Mouse (Mus musculus): Measurements from ENCODE around the gene Cdk5r1. TPM values are rescaled to one million over a fixed set of nuclear protein-coding genes. Genes with fewer than 3 reads are reported as not detected.

Gene Cdk5r1
- polyA plus RNA-seq, 1 experiment = not detected

DNA sequence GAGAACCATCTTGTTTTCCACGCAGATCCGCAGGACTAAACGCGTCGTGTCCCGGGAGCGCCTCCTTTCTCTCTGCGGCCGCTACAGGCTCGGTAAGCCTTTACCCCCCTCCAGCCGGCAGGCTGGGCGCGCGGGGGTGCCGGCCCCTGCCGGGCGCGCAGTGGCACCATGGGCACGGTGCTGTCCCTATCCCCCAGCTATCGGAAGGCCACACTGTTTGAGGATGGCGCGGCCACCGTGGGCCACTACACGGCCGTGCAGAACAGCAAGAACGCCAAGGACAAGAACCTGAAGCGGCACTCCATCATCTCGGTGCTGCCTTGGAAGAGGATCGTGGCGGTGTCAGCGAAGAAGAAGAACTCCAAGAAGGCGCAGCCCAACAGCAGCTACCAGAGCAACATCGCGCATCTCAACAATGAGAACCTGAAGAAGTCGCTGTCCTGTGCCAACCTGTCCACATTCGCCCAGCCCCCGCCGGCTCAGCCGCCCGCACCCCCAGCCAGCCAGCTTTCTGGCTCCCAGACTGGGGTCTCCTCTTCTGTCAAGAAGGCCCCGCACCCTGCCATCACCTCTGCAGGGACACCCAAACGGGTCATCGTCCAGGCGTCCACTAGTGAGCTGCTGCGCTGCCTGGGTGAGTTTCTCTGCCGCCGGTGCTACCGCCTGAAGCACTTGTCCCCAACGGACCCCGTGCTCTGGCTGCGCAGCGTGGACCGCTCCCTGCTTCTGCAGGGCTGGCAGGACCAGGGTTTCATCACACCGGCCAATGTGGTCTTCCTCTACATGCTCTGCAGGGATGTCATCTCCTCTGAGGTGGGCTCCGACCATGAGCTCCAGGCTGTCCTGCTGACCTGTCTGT, 747 bp downstream of the Cdk5r1 start:
- H3K4me1 ChIP-seq (ENCODE audit: control insufficient read depth, insufficient read depth, insufficient read length, low read length) = peaks cover 4% of the 10 kb centered on the region
- peak overlapping the region; percentile 66 for H3K4me3 ChIP-seq (ENCODE audit: insufficient read depth, low read depth, low read length)
- no peak overlapping the region for H3K27ac ChIP-seq (replicated peaks; ENCODE audit: low read depth, low read length)

DNA sequence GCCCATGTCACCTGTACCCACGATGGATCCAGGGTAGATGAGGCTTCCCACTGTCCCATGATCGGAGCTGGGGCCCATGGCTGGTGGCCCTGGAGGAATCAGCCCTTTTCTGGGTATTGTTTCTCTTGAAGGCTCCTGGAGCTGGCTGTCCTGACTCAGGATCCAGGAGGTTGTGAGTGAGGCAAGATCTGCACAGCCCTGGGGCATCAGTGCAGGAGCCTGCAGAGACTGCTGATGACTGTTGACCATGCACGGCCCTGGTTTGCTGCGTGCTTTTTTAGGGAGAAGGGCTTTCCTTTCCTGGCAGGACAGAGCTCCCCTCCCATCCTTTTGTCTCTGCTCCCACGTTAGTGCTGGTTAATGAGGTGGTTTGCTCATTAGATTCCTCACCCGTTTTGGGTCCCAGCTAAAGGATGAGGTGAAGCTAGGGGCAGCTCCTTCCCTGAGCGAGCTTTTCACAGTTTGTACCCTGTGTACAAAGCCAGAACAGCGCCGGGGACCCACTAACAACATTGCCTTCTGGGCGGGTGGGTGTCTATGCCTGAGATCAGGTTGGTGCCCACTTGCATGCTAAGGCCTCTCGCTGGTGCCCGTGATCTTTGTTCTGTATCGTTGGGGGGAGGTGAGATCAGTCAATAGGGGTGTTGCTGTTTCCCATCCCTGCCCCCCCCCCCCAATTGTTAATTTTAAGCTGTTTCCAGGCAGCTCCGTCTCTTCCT, 2.0 kb downstream of the Cdk5r1 start:
- H3K27ac ChIP-seq (replicated peaks; ENCODE audit: low read depth, low read length) = no peak overlapping the region
- H3K4me1 ChIP-seq (ENCODE audit: control insufficient read depth, insufficient read depth, insufficient read length, low read length) = peaks cover 4% of the 10 kb centered on the region
- H3K4me3 ChIP-seq (ENCODE audit: insufficient read depth, low read depth, low read length) = no peak overlapping the region

DNA sequence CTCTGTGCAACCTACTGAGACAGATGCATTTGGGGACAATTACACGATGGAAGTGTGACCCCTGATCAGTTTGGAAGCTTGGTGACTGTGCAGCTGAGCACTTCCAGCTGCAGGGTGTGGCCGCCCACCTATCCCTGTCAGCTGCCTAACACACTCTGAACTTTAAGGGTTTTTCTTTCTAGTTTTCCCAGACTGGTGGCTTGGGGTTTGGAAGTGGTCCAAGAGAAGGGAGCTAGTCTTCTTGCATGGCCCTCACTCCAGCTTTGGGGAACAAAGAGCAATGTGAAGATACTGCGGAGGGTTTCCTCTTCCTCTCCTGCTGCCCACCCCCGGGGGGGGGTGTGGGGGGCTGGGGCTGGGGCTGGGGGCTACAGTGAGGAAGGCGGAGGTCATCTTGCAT, 2.6 kb downstream of the Cdk5r1 start:
- Histone ChIP-seq H3K4me1 (ENCODE audit: control insufficient read depth, insufficient read depth, insufficient read length, low read length) (peaks cover 4% of the 10 kb centered on the region), H3K27ac (replicated peaks; ENCODE audit: low read depth, low read length) (no peak overlapping the region), H3K4me3 (ENCODE audit: insufficient read depth, low read depth, low read length) (no peak overlapping the region)

DNA sequence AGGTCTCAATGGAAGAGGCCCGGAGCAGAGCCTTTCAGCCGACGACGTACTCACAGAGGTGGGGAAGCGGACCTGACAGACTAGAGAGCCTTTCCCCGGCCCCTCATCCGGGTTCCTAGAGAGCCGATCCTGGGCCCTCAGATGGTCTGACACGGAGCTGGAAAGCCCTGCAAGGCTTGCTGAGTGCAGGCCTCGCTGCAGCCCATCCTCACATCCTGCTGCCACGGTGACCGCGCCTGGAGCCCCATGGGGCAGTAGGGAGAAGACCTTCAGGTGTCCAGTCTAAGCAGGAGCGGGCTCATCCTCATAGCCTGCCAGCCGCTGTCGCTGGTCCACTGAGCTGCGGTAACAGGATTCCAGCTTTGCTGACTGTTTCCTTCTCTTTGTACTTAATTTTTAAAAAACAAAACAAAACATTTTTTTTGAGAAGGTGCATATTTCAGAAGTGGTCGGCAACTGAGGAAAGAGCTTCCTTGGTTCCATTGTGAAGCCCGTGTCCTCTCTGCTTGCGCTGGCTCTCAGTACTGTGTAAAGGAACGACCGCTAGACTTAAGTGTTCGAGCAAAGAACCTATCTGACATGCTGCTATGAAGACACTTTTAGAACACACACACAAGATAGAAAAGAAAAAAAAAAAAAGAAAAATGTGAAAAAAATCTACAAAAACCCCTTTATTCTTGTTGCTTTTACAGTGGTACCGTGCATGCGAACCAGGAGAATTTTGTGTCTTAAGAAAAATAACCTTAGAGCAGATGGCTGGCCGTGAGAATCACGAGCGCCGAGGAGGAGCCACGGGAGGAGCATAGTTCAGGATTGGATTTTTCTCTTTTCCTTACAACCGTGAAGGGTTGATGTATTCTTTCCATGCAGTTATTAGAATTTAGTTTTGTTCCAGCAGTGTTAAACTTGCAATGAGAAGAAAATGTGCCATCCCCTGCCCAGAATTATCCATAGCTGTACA, 3.4 kb downstream of the Cdk5r1 start:
- peaks cover 4% of the 10 kb centered on the region for H3K4me1 ChIP-seq (ENCODE audit: control insufficient read depth, insufficient read depth, insufficient read length, low read length)
- H3K27ac ChIP-seq (replicated peaks; ENCODE audit: low read depth, low read length) = no peak overlapping the region
- no peak overlapping the region for H3K4me3 ChIP-seq (ENCODE audit: insufficient read depth, low read depth, low read length)

DNA sequence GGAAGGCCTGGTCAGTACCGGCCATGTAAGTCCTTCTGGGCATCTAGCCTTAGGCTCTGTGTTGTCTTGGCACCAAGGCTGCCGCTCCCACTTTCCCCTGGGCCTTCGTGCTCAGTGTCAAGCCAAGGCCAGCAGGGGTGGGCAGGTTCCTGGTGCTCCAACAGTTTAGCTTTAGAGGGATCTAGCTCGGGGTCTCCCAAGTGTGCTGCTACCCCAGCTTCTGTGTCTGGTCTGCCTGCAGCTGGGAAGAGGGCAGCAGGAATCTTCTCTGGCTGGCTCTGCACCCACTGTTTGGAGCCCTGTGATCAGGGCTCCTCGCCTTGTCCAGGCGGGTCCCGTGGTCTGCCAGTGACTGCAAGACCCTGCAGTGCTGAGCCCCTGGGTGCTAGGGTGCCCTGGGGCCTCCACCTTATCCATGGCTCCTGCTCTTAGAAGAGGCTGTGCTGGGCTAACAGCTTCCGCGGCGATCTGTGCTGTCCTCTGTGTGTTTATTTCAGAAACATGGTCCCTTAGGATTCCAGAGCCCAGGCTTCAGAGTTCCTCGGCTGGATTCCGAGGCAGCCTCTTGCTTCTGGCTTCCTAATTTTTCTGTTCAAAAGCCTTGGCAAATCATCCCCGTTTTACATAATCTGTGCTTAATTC, 4.7 kb downstream of the Cdk5r1 start:
- Histone ChIP-seq H3K27ac (replicated peaks; ENCODE audit: low read depth, low read length) (no peak overlapping the region), H3K4me1 (ENCODE audit: control insufficient read depth, insufficient read depth, insufficient read length, low read length) (peaks cover 4% of the 10 kb centered on the region), H3K4me3 (ENCODE audit: insufficient read depth, low read depth, low read length) (no peak overlapping the region)

DNA sequence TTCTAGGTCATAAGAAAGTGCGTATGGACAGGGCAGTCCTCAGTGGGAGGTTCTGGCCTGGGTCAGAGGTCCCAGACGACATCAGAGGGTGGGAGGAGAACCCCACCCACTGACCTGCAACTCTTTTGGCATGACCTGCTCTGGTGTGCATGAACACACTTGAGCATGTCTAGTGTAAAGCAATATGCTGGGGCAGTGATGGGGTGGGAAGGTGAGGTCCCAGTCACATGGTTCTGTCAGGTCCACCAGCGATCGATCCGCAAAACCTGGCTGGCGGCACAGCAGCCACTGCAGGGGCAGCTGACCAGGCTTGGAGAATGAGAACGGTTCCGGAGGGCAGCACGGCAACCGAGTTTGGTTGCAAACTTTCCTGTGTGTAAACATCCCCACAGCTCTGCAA, 5.5 kb downstream of the Cdk5r1 start:
- H3K4me3 ChIP-seq (ENCODE audit: insufficient read depth, low read depth, low read length) = no peak overlapping the region
- peaks cover 4% of the 10 kb centered on the region for H3K4me1 ChIP-seq (ENCODE audit: control insufficient read depth, insufficient read depth, insufficient read length, low read length)
- no peak overlapping the region for H3K27ac ChIP-seq (replicated peaks; ENCODE audit: low read depth, low read length)

DNA sequence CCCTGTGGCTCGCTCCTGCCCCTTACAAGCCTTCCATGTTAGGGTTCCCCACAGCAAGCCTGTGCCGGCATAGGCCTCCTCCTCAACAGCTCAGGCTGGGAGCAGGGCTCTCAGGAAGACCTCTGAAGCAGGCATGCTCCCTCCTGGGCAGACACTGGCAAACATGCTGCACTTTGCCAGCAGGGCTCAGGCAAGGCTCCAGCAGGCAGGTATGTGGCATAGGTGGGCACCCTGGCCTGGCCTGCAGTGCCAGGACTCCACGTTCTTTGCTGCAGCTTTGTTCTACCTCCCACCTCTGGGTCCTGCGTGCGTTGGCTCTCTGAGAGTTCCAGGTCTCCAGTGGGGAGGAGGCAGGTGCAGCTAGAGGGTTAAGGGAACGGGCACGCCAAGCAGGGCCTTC, 6.1 kb downstream of the Cdk5r1 start:
- no peak overlapping the region for H3K27ac ChIP-seq (replicated peaks; ENCODE audit: low read depth, low read length)
- peaks cover under 1% of the 10 kb centered on the region for H3K4me1 ChIP-seq (ENCODE audit: control insufficient read depth, insufficient read depth, insufficient read length, low read length)
- H3K4me3 ChIP-seq (ENCODE audit: insufficient read depth, low read depth, low read length) = no peak overlapping the region

DNA sequence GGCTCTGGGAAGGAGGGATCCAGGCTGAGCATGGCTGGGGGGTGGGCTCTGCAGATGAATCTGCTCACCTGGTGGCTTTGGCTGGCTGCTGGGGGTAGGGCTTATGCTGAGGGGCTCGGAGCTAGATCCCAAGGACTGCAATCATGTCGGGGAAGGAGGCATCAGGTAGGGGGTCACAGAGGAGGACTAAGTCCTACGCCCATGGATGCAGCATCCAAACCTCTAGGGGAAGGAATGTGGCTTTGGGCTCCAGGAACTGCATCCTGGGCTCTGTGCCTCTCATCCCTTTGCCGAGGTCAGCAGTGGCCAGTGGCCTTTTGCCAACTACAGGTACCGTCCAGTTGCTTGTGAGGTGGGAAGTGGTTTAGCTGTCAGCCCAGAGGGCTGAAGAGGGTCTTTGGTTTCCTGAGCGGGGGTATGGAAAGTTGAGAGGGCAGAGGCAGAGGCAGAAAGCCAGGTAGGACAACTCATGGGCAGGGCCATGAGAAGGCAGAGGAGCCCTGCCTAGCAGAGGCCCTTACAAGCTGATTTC, 6.8 kb downstream of the Cdk5r1 start:
- Histone ChIP-seq H3K4me3 (ENCODE audit: insufficient read depth, low read depth, low read length) (no peak overlapping the region), H3K27ac (replicated peaks; ENCODE audit: low read depth, low read length) (no peak overlapping the region), H3K4me1 (ENCODE audit: control insufficient read depth, insufficient read depth, insufficient read length, low read length) (no peaks in the 10 kb centered on the region)

DNA sequence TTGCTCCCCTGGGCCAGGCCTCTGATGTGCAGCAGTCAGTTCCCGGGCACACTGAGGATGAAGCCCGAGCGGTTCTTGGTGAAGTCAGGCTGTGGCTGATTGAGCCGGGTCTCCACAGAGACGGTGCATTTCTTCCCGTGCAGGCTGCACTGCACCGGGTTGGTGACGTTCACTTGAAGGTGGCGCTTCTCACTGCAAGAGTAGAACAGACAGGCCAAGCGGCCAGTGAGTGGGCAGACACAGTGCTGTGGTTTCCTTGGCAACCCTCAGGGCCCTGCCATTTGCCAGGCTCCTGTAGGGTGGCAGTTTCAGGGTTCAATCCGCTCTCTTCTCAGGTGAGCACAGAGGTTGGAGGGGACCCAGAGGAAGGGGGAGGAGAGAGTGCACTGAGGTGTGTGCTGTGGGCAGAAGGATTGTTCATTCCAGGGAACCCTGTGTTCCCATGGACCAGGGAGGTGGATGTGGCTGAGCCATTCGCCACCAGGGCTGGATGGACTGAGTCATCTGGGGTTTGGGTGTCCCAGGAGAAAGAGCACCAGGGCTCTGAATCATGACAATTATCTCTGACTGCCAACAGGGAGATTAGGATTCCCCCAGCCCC, 7.5 kb downstream of the Cdk5r1 start:
- H3K4me3 ChIP-seq (ENCODE audit: insufficient read depth, low read depth, low read length) = no peak overlapping the region
- H3K27ac ChIP-seq (replicated peaks; ENCODE audit: low read depth, low read length) = no peak overlapping the region
- H3K4me1 ChIP-seq (ENCODE audit: control insufficient read depth, insufficient read depth, insufficient read length, low read length) = no peaks in the 10 kb centered on the region

DNA sequence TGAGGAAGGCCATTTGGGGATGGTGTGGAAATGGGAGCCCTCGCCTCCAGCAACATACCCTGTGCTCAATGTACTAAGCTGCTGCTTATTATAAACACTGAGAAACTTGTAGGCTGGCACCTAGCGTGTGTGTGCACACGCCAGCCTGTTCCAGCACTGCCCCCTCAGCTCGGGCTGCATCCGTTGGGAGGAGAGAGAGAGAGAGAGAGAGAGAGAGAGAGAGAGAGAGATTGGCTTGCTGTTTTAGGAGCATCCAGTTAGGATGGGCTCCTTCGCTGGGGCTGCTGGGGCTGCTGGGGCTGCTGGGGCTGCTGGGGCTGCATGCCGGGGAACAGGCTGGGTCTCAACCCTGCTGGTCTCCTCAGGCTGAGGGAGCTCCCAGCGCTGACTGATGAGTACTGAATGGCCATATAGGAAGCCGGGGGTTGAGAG, 8.3 kb downstream of the Cdk5r1 start:
- H3K4me1 ChIP-seq (ENCODE audit: control insufficient read depth, insufficient read depth, insufficient read length, low read length) = no peaks in the 10 kb centered on the region
- H3K27ac ChIP-seq (replicated peaks; ENCODE audit: low read depth, low read length) = no peak overlapping the region

DNA sequence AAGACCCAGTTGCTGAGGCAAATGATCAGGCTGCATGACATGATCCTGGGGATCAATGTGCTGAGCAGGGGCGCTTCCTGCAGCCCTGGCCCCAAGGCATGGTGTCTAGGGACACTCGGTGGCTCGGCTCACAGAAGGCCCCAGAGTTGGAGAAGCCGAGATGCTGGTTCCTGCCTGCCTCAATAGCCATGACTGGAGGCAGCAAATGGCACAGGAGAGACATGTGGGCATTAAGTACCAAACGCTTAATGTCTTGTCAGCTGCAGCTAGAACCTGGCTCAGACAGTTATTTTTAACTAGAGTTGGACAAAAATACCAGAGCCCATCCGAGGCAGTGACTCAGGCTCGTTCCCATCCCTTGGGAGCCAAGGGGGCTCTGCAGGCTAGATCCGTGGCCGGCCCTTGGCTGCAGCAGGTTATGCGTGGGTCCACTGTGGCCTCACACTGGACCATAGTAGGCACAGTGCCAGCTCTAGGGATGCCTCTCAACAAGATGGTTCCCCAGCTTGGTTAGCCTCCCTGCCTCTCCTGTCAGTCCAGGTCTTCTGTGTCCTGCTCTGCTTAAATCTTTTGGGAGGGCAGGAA, 8.9 kb downstream of the Cdk5r1 start:
- Histone ChIP-seq H3K4me1 (ENCODE audit: control insufficient read depth, insufficient read depth, insufficient read length, low read length) (no peaks in the 10 kb centered on the region), H3K27ac (replicated peaks; ENCODE audit: low read depth, low read length) (no peak overlapping the region), H3K4me3 (ENCODE audit: insufficient read depth, low read depth, low read length) (no peak overlapping the region)

More for the DNA sequence above, 8.3 kb downstream of the Cdk5r1 start:
- no peak overlapping the region for H3K4me3 ChIP-seq (ENCODE audit: insufficient read depth, low read depth, low read length)

DNA sequence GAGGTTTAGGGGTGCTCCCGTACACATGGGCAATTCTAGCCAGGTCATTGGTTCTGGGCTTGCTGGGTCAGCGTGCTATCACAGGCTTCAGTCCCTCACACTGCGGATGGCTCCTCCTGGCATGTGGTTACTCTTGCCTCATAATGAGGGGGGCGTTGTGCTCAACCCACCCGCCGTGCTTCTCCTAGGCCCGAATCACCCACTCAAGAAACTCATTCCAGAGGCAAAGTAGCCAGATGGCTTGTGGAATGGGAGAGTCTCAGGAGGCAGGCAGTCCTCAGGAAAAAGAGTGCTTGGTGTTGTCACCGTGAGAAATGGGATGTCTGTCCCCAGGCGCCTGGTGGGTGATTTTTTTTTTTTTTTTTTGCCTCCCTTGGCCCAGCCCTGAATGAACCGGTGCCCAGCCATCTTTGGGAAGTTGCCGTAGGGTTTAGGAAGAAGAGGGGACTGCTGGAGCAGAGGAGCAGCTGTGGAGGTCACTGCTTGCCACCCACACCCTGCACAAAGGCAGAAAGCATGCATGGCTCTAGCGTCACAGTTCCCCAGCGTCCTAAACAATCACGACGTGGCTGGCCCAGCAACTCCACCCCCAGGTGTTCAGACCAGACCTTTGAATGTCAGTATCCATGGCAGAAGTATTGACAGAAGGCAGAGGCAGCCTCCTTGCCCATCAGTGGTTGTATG, 11.2 kb downstream of the Cdk5r1 start:
- no peak overlapping the region for H3K4me3 ChIP-seq (ENCODE audit: insufficient read depth, low read depth, low read length)
- H3K27ac ChIP-seq (replicated peaks; ENCODE audit: low read depth, low read length) = no peak overlapping the region
- H3K4me1 ChIP-seq (ENCODE audit: control insufficient read depth, insufficient read depth, insufficient read length, low read length) = no peaks in the 10 kb centered on the region

DNA sequence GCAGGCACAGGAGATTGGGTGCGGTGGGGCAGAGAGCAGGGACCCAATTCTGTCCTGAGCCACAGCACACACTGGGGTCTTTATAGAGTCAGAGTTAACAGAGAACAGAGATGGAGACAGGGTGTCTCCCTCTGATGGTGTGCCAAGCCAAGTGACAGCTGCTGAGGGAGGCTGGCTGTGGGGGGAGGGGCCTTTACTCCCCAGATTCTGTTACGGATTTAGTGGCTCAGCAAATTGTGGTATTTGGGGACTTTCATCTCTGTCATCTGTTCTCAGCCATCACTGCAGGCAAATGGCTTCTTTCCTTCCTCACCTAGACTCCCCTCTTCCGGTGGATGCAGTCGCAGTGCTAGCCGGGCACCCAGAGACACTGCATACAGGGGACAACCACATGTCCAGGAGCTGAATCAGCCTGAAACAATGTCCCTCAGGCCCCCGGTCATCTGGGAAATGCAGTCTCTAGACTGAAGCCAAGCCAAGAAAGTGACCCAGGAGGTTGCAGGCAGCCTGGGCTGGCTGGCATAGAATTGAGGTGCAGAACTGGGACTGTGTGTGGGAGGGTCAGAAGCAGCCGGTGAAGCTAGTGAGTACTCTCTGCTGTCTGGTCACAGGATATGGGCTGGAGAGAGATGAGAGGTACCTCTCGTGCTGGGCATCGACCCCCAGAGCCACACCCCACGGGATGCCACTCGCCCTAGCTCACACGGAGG, 12.5 kb downstream of the Cdk5r1 start:
- no peak overlapping the region for H3K27ac ChIP-seq (replicated peaks; ENCODE audit: low read depth, low read length)
- no peak overlapping the region for H3K4me3 ChIP-seq (ENCODE audit: insufficient read depth, low read depth, low read length)
- H3K4me1 ChIP-seq (ENCODE audit: control insufficient read depth, insufficient read depth, insufficient read length, low read length) = no peaks in the 10 kb centered on the region
